Mouse (Mus musculus) spleen, adult 12 weeks (tissue): ENCODE data around the gene Hdac10.

Source experiments
- DNase-seq: peaks from one replicate; pipeline ENCODE4 v3.0.0; 2022; ENCODE audit warnings: low spot score

Gene Hdac10

GRCm38 (mm10) chr15:89123595-89123994, 4.9 kb downstream of the Hdac10 start:
- DNase-seq, result no peak

GRCm38 (mm10) chr15:89122649-89123366, 5.7 kb downstream of the Hdac10 start, which contains the start of gene Tubgcp6:
TSS of gene Tubgcp6 (minus strand) at chr15:89123112.
- peak; percentile 95 for DNase-seq

- DNase-seq, result no peak
Measured at GRCm38 (mm10) chr15:89118007-89118406, 10.5 kb downstream of the Hdac10 start.

- no peak for DNase-seq
Measured at GRCm38 (mm10) chr15:89110147-89110546, 18.4 kb downstream of the Hdac10 start.

GRCm38 (mm10) chr15:89106976-89107375, 21.5 kb downstream of the Hdac10 start:
- no peak for DNase-seq

- no peak for DNase-seq
Measured at GRCm38 (mm10) chr15:89106073-89106472, 22.4 kb downstream of the Hdac10 start.

- no peak for DNase-seq
Measured at GRCm38 (mm10) chr15:89104425-89104824, 24.1 kb downstream of the Hdac10 start.

- no peak for DNase-seq
Measured at GRCm38 (mm10) chr15:89103921-89104320, 24.6 kb downstream of the Hdac10 start.

- no peak for DNase-seq
Measured at GRCm38 (mm10) chr15:89102646-89103045, 25.9 kb downstream of the Hdac10 start.

- no peak for DNase-seq
Measured at GRCm38 (mm10) chr15:89100823-89101222, 27.7 kb downstream of the Hdac10 start.

GRCm38 (mm10) chr15:89098616-89099015, 29.9 kb downstream of the Hdac10 start:
- DNase-seq, result no peak

GRCm38 (mm10) chr15:89097450-89097849, 31.1 kb downstream of the Hdac10 start:
- no peak for DNase-seq

GRCm38 (mm10) chr15:89092181-89092580, 36.3 kb downstream of the Hdac10 start:
- no peak for DNase-seq

GRCm38 (mm10) chr15:89090662-89091061, 37.8 kb downstream of the Hdac10 start:
- DNase-seq, result no peak

- peak; percentile 17 for DNase-seq
Measured at GRCm38 (mm10) chr15:89089248-89090051, 39.0 kb downstream of the Hdac10 start.

GRCm38 (mm10) chr15:89088607-89089247, 39.8 kb downstream of the Hdac10 start, which contains the start of gene Selenoo:
TSS of gene Selenoo (plus strand) at chr15:89089084.
- DNase-seq, result peak; percentile 75

- no peak for DNase-seq
Measured at GRCm38 (mm10) chr15:89084826-89085225, 43.7 kb downstream of the Hdac10 start.

- no peak for DNase-seq
Measured at GRCm38 (mm10) chr15:89083906-89084305, 44.6 kb downstream of the Hdac10 start.

GRCm38 (mm10) chr15:89078208-89078836, 50.2 kb downstream of the Hdac10 start:
- peak; percentile 57 for DNase-seq

GRCm38 (mm10) chr15:89076156-89076731, 52.3 kb downstream of the Hdac10 start:
- peak; percentile 31 for DNase-seq

- peak; percentile 71 for DNase-seq
Measured at GRCm38 (mm10) chr15:89075478-89076147, 52.9 kb downstream of the Hdac10 start.
